Mouse (Mus musculus) neural tube, embryonic 10.5 days (tissue): ENCODE data around the gene Slmap.
"Not testable (repeated sequence)": the region's sequence is repeated elsewhere in the genome, so short reads cannot be mapped to it uniquely, and the experiment has no call there.

Experiments
- DNase-seq: peaks from one replicate; pipeline ENCODE4 v3.0.0-alpha.2; 2017; ENCODE audit warnings: low spot score; ENCODE audit errors: extremely low spot score

Gene Slmap

DNA sequence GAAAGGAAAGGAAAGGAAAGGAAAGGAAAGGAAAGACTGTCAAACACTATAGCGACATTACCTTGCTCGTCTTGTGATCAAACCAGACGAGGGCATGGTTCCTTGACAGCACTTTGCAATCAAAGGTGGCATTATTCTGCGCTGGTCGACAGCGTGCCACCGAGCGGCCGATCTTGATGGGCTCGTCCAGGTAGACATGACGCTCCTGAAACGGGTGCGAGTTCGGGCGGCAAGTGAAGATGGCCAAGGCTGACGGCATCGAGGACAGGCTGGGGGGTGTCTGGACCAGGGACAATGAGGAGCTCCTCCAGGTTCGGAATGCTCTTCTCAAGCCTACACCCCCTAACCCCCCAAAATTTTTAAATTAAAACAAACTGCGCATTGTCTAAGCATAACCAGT, 1.5 kb downstream of the Slmap start:
- DNase-seq, result no peak

DNA sequence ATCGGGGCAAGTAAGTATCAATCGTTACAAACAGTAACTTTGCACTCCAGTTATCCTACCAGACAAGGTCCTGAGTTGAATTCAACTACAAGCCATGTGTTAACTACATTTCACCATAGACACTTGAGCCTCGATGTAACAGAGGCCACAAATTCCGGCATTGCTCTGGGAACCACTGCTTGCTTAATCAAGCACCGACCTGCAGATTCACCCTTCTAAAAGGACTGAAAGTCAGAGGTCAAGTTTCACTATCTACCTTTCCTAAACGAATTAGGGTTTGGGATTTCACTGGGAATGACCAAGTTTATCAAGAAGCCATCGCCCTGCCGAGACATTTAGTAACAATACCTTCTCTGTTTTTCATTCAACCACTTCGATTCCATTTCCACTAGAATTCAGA, 2.0 kb downstream of the Slmap start:
- DNase-seq, result no peak

- DNase-seq, result no peak
These were observed 3.1 kb downstream of the Slmap start for GRCm38 (mm10) chr14:26531410-26532313.

DNA sequence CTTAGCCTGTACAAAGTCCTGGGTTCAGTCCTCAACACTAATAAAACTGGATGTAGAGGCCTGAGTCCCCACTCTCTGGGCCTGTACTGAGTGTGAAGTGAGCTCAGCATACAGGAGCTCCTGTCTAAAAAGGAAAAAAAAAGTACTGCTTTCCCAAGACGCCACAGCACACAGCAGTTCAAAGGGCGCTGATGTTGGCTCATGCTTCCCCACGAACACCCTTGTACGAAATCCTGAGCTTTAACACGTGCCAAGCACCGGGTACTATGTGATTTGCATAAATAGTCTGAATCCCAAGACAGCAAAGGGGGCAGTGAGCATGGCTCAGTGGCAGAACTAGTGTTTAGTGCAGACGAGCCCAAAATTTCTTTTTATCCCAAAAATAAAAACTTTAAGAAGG, 4.4 kb downstream of the Slmap start:
- no peak for DNase-seq

DNA sequence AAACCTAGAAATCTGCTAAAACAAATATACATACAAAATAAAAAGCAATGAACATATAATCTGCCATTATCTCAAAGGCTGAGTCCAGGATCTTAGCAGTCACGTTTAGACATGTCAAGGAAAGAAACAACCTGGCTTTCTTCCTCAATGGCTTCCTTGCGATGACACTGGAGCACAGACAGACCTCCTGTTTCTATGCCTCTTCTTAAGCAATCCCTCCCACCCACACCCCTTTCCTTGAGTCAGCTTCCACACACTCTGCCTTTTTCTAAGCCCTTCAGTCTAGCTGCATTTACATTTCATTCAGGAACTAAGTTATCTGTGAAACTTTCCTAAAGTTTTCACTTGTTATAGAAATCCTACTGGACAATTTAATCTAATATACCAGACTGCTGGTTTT, 6.4 kb downstream of the Slmap start:
- DNase-seq, result no peak

DNA sequence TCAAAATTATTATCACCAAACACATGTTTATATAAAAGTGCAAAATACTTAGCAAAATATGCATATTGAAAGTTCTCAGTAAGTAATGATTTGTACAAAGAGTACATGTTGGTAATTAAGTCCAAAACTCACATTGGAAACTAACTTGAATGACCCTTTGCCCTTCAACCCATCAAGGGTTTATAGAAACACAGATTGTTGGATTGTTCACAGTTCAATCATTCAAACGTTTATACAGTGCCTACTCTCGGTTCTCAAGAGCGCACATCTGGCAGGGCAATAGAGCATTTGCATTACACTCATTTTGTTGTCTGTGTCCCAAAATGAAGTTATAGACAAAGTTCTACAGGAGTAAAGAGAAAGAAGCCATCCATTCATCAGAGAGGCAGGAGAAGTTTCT, 8.8 kb downstream of the Slmap start:
- no peak for DNase-seq

DNA sequence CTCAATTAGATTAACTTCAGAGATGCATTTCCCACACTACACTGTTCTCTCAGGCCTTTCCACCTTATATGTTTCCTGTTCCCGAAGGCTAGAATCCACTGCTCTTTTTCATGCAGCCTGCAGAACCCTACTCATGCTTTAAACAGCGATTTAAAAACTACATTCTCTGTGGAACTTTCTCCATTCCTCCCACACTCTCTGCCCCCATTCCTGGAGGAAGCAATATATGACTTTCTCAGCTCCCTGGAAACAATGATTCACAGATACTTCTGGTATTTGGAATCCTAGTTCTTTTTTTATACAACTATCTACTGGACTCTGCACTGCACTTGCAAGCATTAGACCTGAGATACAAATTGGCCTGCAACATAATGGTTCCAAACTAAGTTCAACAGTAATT, 11.6 kb downstream of the Slmap start:
- DNase-seq, result no peak

DNA sequence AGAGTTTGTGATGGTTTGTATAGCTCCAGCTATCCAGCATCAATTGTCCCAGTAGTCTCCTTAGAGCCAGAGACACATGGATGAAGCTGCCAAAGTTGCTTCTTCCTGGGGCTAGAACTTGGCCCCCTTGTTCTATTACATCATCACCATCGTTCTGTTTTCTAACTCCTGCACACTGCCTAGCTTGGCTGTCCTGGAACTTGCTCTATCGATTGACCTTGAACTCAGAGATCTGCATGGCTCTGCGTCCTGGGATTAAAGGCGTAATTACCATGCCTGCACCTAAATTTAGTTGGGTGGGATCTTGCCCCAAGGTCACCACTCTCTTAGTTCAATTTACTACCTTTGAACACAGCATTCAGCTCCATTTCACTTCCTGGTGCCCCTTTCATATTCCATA, 14.9 kb downstream of the Slmap start:
- DNase-seq, result no peak

- no peak for DNase-seq
These were observed 16.9 kb downstream of the Slmap start for GRCm38 (mm10) chr14:26517843-26518242.

DNA sequence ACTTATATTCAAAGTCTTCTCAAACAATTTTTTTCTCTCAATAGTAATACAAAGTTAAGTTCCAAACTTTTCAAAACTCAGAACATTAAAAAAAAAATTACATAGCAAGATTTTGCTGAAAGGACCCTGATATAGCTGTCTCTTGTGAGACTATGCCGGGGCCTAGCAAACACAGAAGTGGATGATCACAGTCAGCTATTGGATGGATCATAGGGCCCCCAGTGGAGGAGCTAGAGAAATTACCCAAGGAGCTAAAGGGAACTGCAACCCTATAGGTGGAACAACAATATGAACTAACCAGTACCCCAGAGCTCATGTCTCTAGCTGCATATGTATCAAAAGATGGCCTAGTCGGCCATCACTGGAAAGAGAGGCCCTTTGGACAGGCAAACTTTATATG, 18.5 kb downstream of the Slmap start:
- not testable (repeated sequence) for DNase-seq

DNA sequence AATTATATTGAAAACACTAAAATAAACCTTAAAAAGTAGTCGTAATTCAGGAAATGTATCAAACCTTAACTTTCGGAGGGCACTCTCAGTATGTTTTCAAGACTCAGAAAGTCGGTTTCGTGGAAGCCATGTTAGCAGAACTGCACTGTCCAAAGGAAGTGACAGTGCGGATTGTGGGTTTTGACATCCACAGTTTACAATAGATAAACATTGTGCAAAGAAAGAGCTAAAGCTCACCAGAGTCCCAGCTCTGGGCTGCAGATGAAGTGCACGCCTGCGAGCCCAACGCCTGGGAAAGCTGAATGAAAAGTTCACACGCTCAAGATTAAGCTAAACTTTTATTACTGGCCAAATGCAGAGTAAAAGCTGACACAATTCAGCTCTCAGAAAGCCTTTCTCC, 18.9 kb downstream of the Slmap start:
- no peak for DNase-seq

- no peak for DNase-seq
These were observed 24.2 kb downstream of the Slmap start for GRCm38 (mm10) chr14:26510545-26510944.

- no peak for DNase-seq
These were observed 26.6 kb downstream of the Slmap start for GRCm38 (mm10) chr14:26508150-26508549.

DNA sequence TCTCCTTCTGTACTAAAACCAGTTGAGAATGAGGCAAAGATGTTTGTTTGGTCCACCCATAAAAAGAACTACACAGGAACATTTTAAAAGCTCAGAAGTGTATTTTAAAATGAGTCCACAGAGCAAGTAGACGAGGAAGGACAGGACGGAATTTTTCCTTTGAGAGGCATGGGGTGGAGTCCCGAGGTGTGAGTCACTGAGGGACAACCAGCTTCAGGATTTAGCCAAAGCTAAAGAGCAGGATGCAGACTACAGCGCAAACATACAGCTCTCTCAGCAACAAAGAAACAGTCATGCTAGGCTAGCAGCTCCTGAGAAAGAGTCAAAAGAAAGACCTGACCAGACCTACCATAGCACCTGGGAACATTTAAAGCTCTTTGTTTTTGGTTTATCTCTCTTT, 27.4 kb downstream of the Slmap start:
- DNase-seq, result no peak

- no peak for DNase-seq
These were observed 30.2 kb downstream of the Slmap start for GRCm38 (mm10) chr14:26504541-26504940.

DNA sequence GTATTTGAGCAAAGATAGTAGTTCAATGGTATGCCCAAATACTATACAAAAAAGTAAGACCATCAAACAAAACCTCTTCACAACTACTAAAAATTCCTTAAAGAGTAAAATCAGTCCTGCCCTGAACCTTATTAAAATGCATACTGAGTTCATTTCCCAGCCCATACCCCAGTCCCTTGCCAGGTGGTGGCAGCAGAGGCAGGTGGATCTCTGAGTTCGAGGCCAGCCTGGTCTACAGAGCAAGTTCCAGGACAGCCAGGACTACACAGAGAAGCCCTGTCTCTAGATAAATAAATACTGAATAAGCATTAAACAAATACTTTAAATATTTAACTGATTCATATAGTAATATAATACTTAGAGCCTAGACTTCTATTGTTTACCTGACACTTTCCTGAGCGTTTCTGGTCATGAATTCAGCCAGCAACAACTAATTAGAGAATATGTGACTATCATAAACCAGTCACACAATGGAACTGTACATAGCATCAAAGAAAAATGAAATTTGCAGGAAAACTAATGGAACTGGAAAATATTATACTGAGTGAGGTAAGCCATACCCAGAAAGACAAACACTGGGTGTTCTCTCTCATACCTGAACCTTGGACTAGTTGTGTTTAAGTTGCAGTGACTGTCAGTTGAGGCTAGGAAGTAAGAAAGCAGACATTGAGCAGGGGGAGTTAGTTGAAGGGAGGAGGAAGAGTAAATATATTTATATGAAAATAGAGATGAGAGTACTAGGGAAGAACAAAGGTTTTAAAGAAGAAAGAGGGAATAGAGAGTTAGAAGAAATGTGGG, 34.4 kb downstream of the Slmap start:
- DNase-seq, result no peak

GRCm38 (mm10) chr14:26495021-26495420, 39.7 kb downstream of the Slmap start:
- no peak for DNase-seq

- DNase-seq, result peak; percentile 61
These were observed 43.6 kb downstream of the Slmap start for GRCm38 (mm10) chr14:26491150-26491549.

- DNase-seq, result no peak
These were observed 46.3 kb downstream of the Slmap start for GRCm38 (mm10) chr14:26488329-26489020.

DNA sequence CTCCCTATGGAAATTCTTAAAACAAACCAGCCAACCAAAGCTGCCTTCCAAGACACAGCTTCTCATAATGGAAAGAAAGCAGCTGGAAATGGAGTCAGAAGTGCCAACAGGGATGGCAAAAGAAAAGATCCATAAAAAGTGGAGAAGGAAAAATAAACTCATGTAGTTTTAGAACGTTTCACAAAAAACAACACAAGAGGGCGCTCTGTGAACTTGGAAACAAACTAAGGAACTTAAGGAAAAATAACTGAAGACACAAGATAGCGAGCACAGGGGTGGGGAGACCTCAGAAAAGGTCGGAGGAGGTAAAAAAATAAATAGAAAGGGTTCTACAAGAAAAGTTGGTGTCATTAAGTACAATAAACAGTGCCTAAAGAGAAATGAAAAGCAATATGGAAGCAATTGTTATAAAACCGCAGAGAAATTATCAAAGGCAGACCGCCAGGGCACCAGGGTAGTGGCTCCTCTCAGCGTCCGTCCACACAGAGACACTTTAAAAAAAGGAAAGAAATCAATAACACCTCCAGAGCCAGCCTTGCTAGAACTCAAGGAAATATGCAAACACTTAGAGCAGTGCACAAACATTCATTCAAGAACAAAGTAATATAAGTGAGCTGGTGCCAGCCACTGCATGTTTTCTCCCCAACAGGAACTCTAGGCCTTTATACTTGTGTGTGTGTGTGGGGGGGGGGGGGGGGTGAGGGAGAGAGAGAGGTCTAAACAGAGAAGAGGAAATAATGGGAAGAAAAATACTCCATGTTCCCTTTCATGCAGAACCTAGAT, 48.1 kb downstream of the Slmap start:
- no peak for DNase-seq

DNA sequence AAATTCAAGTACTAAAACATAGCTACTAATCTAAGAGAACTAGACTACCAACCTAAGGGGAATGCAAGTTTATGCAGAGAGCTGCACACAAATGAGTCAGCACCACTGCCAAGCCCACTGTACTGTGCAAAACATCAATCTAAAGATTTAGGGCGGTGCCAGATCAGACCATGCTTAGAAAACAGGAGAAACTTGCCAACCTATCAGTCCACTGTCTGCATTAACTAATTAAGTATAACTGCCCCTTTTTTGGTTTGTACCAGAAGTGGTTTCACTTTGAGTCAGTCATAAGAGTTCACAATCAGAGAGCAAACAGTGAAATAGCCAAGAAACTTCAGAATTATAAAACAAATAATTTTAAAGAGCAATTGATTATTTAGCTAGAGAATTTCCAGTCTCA, 53.3 kb downstream of the Slmap start:
- no peak for DNase-seq
